Mouse (Mus musculus) right cerebral cortex, adult 18-20 months (tissue): ENCODE results near the gene Sorbs2.
A peak's percentile ranks its signal among the peaks of the same experiment; 100 is the strongest.

Experiments used
- DNase-seq: peaks from one replicate; pipeline ENCODE4 v3.0.0; 2022; ENCODE audit warnings: mixed read lengths

Sorbs2 gene

DNA sequence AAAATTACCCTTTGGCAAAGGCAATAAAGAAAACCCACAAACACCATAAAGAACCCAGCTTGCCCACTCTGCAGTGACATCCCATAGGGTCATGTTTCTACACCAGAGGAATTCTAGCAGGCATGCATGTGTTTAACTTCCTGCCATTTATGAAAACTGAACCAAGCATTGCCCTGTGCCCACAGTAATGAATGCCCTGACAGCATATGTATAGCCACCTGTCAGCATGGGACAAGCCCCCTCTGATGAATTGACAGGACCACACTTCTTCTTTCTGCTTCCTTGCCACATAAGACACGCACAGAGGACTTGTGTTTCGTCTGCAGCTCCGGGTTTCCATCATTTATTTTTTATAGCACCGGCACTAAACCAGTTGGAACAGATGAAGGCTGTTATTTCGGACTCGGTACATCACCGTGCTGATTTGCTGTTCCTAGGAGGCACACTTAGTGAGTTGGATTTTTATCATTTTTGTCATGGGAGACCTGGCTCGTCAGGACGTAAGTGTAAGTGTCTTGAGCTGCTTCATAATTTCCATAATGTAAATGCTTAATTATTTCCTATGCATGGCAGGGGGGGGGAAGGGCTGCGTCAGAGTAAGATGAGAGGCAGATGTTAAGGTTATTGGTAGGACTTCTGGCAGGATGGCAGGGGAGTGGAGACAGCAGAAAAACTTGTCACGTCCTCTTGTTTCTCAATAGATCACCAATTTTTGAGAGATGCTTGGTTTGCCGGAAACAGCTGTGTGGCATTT is 180.5 kb downstream of the Sorbs2 start:
- no peak for DNase-seq

DNA sequence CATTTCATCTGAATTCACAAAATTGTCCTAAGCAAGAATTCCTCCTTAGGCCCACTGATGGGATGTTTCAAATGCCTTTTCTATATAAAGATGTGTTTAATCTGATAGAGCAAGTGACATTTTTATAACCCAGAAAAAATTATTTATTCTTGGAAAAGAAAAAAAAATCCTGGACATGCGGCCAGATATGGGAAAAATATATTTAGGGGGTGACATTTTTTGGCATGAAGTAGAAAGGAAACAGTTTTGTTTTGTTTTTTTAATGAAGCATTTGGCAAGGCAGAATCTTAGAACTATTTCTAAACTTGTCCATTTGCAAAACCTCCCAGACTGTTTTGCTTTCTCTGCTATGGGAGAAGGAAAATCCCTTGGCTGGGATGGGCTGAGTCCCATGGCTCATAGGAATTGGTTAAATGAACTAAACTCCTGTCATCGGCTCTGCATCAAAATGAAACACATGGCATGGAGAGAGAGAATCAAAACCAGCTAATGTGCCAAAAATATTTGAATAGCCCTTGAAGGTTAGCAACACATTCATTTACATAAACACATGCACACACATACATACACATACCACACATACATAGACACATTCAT is 182.1 kb downstream of the Sorbs2 start:
- no peak for DNase-seq

GRCm38 (mm10) chr8:45700100-45700499 is 192.5 kb downstream of the Sorbs2 start:
- peak; percentile 59 for DNase-seq

DNA sequence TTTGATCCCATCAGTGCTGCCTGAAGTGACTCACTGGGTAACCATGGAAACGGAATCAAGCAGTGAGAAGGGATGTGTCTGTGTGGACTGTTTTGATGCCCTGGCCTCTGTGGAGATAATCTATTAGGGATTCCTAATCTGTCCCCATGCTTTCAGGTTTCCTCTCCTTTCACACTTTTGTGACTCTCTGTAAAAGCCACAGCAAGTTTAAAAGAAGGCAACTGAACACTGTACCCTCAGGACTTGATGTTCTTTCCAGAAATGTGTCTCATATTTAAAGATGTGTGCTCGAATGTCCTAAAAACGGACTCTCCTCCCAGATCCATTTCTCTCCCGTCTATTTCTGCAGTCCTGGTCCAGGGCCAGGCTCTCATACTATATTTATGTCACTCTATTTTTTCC is 196.1 kb downstream of the Sorbs2 start:
- peak; percentile 46 for DNase-seq

GRCm38 (mm10) chr8:45709098-45709497 is 201.5 kb downstream of the Sorbs2 start:
- no peak for DNase-seq

DNA sequence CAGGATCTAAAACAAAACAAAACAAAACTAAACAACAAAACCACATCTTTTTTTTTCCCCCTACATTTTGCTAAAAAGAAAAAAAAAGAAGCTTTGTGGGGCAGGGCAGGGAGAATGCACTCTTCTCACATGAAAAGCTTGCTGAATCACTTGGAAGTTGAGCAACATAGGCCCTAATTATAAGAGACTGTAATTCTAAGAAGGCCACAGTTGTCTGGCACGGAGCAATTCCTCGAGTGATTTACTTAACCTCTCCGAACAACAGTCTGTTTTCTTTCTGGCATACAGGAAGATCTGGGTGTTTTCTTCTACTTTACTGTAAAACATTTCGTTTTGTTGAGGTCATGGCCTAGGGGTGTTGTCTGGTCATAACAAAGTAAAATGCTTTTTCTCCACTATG is 202.1 kb downstream of the Sorbs2 start:
- no peak for DNase-seq

DNA sequence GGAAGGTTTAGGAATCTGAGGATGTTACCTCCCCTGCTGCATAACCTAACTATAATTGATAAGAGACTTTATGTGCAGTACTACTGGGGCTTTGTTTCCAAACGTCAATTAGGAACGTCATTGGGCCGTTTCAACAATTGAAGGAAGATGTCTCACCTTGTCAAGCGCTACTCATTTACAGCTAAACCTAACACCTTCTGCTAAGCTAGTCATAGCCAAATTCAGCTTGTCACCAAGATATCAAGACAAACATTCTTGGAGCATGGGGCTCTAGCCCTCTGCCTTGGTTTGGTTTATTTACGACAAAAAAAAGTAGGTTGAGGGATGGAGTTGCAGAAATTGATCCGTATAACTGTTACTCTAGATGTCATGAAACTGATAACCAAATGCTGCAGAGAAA is 205.0 kb downstream of the Sorbs2 start:
- DNase-seq = no peak

- no peak for DNase-seq
These were observed 207.2 kb downstream of the Sorbs2 start for GRCm38 (mm10) chr8:45714806-45715205.

DNA sequence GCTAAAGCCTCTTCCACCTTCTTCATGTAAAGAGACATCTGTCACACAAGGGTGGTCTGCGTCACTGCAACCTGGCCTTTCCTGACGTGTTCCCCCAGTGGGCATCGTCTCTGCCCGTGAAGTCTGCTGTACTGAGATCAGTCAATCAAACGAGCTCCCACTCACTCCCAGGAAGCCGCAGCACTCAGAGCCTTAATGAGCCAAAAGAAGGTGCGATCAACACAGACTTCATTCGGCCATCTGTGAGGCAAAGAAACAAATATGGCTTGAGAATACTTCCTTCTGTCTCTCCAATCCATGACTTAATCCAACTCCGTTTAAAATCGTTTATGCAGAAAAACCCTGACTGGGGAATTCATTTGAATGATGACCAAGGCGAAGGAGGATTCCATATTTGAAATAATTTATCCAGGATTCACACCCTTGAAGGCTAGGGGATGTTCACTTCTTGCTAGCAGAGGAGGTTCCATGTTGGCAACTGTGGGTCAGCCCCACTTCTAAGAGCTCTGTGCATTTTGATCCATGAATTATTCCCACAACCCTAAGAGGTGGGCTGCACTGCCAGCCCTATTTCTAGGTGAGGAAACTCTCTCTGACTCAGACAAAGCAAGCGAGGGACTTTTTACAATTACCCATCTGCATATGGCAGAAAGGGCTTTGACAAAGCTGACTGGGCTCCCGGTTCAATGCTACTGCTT is 207.9 kb downstream of the Sorbs2 start:
- DNase-seq = peak; percentile 84

DNA sequence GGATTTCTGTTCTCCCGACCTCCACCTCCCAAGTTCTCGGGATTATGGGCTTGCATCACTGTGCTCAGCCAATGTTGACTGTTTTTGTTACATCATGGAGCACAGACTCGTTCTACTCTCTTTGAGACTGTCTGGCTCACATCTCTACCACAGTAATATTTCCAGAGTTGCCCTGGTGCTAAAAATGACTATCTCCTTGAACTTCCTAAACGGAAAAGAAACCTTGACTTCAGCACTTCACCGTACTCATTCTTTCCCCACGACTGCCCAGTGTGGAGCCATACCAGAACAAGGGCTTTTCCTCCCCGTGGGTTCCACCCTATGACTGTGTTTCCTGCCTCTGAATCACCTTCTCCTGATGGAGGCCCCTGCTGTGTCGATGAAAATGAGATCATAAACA is 212.2 kb downstream of the Sorbs2 start:
- DNase-seq = no peak

GRCm38 (mm10) chr8:45724204-45724603 is 216.6 kb downstream of the Sorbs2 start:
- DNase-seq = no peak

GRCm38 (mm10) chr8:45725321-45725720 is 217.7 kb downstream of the Sorbs2 start:
- DNase-seq = no peak

DNA sequence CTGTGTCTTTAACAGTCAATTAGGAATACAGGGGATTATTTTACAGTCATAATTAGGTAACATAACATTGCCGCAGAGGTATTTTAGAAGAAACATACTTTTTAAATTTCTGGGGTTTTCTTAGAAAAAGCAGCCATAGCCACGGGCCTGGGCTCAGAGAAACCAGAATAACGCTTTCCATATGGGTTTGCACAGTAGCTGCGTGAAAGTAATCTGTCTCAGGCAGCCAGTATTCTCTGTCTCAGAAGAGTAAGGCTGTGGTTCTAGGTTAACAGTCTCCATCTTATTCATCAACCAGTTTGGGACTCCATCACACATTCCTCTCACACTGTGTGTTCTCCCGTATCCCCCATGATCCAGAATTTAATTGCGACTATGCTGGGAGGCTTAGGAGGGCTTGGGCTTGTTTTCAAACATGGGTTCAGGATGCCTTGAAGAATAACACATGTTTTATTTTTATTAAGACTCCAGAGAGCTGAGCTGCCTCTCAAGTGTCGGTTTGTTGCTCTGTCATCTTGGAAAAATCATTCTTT is 222.3 kb downstream of the Sorbs2 start:
- DNase-seq = no peak

DNA sequence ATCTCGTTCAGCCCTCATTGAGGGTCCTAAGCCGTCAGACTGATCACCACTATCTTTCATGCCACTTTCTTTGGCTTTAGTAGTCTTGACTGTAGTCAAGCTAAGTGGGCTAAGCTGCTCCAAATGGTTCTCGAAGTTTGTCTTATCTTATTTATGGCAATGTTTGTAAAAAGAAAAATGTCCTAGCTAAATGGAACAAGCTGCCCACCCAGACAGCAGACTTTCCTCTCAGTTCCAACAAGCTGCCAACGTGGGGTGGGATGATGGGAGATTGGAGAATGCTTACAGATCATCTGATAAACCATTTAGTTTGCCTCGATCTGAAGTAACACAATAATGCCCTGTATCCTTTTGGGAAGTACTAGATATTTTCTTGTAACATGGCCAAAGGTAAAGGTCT is 223.2 kb downstream of the Sorbs2 start:
- no peak for DNase-seq

DNA sequence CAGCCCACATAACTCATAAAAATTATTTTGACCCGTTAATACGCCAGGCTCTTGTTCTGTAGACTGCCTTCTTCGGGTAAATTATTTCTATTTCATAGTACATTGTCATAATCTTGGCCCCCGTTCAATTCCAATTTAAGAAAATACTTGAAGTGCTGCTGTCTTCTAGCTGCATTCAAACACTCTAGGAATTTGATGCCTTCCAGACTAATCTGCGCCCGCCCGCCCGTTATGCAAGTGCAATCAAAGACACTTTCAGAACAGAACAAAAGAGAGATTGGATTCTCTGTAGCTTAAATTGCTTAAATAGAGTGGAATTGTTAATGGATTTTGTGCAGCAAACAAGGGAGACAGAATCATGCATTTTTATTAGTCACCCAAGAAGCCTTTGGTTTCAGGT is 226.5 kb downstream of the Sorbs2 start:
- DNase-seq = no peak

DNA sequence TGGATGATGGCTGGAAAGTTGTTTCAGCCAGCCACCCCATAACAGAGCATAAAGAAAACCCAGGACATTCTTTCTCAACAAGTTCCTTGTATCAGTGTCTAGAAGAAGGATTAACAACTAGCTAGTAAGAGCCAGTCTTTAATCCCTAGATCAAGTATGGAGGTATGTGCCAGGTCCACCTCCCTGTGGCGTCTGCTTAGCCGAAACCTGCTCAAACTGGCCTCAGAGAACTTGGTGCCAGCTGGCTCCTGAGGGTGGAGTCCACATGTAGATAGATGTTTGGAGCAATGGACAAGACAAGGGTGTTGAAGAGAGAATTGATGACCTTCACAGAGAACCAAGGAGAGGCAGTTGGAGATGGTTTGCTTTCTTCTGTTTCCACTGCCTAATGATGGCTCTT is 229.7 kb downstream of the Sorbs2 start:
- DNase-seq = no peak

GRCm38 (mm10) chr8:45743326-45743725 is 235.7 kb downstream of the Sorbs2 start:
- DNase-seq = no peak

GRCm38 (mm10) chr8:45743739-45744138 is 236.2 kb downstream of the Sorbs2 start:
- no peak for DNase-seq

DNA sequence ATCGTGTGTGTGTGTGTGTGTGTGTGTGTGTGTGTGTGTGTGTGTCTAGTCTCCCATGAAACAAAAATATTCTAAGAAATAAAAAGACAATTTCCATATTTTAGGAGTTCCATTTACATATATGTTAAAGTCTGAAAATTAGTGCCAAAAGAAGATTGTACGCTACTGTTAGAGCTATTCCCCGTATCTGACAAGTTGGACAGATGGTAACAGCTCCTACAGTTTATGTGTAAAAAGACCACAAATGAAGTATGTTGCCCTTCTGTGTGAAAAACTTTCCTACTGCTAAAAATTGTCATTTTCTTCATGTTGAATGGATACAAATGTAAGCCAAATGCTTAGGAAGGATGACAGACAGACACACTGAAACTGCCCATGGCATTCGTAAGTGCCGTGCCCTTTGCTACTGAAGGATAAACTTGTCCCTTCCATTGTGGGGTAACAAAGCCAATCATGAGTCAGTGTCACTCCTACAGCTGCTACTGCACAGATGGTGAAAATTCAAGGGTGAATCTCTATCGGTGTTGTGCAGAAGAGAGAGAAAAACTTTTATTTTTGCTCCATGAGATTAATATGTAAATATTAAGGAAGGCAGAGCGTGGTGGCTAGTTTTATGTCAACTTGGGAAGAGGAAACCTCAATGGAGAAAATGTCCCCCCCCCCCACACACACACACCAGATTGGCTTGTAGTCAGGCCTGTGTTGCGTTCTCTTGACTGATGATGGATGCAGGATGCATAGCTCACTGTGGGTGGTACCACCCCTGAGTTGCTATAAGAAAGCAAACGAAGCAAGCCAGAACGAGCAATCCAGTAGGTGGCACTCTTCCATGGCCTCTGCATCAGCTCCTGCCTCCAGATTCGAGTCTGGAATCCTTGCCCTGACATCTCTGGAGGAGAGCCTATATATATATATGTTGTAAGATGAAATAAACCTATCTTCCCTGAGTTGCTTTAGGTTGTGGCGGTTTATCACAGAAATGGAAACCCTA is 244.2 kb downstream of the Sorbs2 start:
- DNase-seq = peak; percentile 58

DNA sequence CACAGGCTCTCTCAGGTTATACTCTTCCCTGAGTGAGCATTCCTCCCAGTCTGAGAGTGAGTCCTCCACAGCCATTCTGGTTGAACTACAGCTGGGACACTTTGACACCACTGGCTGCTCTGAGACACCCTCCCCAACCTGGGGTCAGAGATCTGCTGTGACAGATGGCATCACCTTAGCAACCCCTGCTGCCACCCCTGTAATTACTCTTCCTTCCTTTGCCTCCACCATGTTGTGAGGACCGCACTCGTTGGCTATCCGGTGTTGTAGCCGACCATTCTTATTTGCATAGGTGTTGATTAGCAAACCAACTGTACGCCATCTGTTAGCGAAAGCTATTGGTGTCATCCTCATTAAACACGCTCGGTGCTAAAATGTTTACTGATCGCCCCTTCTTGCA is 247.9 kb downstream of the Sorbs2 start:
- DNase-seq = no peak

GRCm38 (mm10) chr8:45755972-45756371 is 248.4 kb downstream of the Sorbs2 start:
- no peak for DNase-seq

- DNase-seq = no peak
These were observed 253.0 kb downstream of the Sorbs2 start for GRCm38 (mm10) chr8:45760622-45761021.

GRCm38 (mm10) chr8:45761053-45761452 is 253.5 kb downstream of the Sorbs2 start:
- no peak for DNase-seq
